Mouse (Mus musculus): ENCODE results near the gene Cradd.

DNA sequence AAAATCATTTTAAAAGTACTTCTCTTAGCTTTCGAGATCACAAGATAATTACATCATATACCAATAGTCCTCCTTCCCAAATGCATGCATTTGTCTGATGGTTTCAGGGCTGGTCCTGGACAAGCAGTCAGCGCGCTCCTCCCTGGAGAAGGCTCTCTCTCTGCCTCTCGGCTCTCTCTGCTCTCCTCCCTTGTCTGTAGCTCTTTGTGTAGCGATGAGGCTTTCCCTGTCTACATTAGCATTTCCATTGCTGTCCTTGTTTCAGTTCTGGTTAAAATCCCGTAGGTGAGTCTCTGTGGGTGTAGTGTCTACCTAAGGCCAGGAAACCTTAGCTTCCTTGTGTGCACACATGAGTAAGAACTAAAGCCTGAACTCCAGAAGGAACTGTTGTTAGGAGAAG lies 30.1 kb upstream of the Cradd start:
- TF ChIP-seq CTCF (IDR thresholded peaks at IDR 0.05; ENCODE audit: low read depth) (no peak), EP300 (optimal IDR thresholded peaks at IDR 0.05) (no peak)
